Mouse (Mus musculus) inflammation-experienced regulatory T-cells, adult 16 weeks (primary cell): ENCODE measurements around the gene 1700123O20Rik. TPM values are rescaled to one million over a fixed set of nuclear protein-coding genes. Genes with fewer than 3 reads are reported as not detected.

Experiments used
- polyA plus RNA-seq: library from polyadenylated mRNA; unstranded; fragments of 100-300 nt; shearing (Covaris generic); gene quantifications from one replicate; pipeline ENCODE4 v1.2.1, GENCODE M21; 2017

The 1700123O20Rik gene
- 92.8 TPM for polyA plus RNA-seq

DNA sequence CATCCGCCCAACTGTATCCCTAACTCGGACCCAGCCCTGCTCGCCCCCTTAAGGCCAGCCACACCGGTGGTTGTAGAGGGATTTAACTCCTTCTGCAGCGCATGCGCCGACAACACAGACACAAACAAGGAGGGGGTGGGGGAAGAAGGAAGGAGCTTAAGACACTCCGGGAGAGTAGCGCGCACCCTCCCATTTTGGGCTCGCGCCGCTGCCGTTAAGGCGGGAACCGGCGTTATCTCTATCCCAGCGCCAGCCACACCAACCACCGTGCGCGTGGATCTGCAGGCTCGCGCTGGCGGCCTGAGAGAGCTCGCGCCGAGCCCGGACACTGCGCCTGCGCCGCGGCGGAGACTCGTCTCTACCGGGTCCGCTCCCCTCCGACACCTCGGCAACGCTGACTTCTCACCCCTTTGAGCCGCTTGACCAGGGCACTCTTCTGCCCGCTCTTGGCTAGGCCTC lies at the start of gene 1700123O20Rik:
TSS of gene 1700123O20Rik (plus strand) at position 154 of the 459 bp plus-strand sequence.

DNA sequence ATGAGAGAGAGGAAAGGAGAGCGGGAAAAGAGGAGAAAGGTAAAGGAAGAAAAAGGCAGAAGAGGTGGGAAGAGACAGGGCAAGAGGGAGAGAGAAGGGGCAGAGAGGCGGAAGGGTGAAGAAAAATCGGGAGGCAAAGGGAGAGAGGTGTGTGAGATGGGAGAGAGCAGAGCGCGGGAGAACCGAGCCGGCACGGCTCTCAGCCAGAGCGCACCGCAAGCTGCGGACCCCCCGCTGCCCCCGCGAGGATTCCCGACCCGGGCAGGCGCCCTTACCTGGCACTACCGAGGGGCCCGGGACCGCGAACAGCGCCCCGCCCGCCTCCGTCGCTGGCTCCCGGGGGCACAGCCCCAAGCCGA lies 45.1 kb upstream of the 1700123O20Rik start, which contains the start of gene Gm17606:
TSS of gene Gm17606 (plus strand) at position 7 of the 359 bp plus-strand sequence.

DNA sequence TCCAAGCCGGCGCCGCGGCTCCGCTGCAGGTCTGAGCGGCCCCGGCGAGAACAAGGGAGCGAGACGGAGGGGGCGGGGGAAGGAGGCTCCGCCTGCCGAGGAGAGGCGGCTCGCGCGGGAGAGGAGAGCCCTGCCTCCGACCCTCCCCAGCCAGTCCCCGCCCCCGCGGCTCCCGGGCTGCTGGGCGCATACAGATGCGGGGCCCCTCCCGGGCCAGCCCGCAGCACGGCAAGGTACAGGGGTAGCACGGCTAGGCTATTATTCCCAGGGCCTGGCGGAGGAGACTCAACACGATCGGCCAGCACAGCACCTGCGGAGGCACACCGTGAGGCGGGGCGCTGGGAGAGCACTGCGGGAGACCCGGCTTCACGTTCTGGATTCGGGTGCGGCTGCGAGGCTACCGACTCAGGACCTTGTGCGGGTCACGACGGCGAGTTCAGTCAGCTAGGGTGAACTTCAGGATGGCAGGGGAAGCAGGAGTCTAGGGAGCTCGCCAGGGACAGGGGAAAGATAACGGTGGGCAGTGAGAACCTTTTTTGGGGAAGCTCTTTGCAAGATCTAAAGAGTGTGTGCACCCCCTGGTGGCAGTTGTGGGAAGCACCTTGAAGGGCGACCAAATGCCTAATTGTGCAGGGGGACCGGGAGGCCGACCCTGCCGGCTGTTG lies 44.6 kb upstream of the 1700123O20Rik start, which contains the start of gene Cdh24:
TSS of gene Cdh24 (minus strand) at position 60 of the 665 bp plus-strand sequence.

DNA sequence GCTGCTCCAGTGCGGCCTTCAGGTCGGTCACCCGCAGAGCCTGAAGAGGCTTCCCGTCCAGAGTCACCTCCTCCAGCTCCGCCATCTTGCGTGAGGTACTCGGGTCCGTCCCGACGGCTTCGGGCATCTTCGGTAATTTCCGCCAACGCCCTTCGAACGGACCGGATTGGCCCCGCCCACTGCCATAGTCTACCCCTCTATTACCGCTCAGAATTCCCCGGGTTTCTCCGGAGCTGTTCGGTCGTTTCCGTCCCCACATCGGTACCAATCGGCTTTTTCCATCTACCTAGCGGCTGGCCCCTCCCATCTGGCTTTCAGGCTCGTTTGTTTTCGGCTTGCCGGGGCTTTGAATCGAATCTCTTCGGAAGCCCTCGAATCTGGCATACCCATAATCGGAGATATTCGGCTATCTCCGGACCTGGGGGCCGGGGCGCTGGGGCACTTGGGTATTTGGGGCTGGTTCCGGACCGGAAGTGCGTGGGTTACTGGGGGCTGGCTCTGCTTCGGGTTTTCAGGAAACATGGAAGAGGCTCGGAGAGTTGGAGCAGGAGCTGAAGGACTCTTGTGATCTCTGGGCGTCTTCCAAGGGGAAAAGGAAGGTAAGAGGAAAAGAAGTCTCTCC lies 617 bp downstream of the 1700123O20Rik start, which contains the start of gene Acin1:
TSS of gene Acin1 (minus strand) at position 410 of the 622 bp plus-strand sequence.

DNA sequence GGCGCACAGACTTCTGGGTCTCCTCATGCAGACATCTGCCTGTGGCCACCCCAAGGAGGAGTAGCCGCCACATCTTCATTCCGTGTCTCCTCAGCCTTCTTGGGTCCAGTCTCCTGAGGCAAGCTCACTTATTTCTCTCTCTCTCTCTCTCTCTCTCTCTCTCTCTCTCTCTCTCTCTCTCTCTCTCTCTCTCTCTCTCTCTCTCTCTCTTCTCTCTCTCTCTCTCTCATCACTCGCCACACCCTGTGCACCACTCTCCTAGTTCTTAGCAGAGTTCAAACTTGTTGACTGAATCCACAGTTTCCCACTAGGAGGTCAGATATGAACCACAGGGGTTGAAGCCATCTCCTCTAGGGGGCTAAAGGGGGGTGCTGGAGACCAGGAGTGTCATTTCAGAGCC lies 12.7 kb downstream of the 1700123O20Rik start, which contains the start of gene Gm29776:
TSS of gene Gm29776 (minus strand) at position 101 of the 400 bp plus-strand sequence.

DNA sequence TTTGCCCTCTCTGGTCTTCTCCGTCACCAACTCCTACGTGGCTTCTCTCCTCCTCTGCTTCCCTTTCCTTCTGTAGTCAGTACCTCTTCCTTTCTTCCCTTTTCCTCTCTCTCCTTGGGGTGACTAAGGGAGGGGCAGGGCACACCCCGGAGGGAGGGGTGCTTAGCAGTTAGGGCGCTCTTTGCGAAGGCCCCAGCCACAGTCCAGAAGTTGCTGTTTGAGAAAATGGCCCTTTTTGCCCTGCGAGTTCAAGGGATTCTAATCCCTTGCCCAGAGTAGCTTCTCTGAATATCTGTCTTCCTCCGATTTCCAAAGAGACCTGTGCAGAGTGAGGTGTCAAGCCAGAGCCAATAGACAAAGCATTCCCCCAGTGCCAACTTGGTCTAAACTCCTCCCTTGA lies 26.1 kb downstream of the 1700123O20Rik start, which contains the start of gene Cebpe:
TSS of gene Cebpe (minus strand) at position 101 of the 400 bp plus-strand sequence.

Other genes starting within 250 kb of the 1700123O20Rik start
- 89.5 TPM for gene Lrp10, start 222.1 kb upstream of the 1700123O20Rik start, polyA plus RNA-seq
- 0.95 TPM for gene Rem2, start 210.1 kb upstream of the 1700123O20Rik start, polyA plus RNA-seq
- 51.3 TPM for gene Prmt5, start 168.7 kb upstream of the 1700123O20Rik start, polyA plus RNA-seq
- gene Haus4, start 131.6 kb upstream of the 1700123O20Rik start, polyA plus RNA-seq, result 29.7 TPM
- 0.26 TPM for gene Ajuba, start 108.7 kb upstream of the 1700123O20Rik start, polyA plus RNA-seq
- gene 4931414P19Rik, start 80.2 kb upstream of the 1700123O20Rik start, polyA plus RNA-seq, result 5.6 TPM
- 235 TPM for gene Psmb5, start 68.2 kb upstream of the 1700123O20Rik start, polyA plus RNA-seq
- not detected for gene Psmb11, start 64.8 kb upstream of the 1700123O20Rik start, polyA plus RNA-seq
- not detected for gene Gm17606, start 45.3 kb upstream of the 1700123O20Rik start, polyA plus RNA-seq
- gene Cdh24, start 44.9 kb upstream of the 1700123O20Rik start, polyA plus RNA-seq, result 0.68 TPM
- gene Acin1, start 715 bp downstream of the 1700123O20Rik start, polyA plus RNA-seq, result 113 TPM
- 0.16 TPM for gene Gm29776, start 12.6 kb downstream of the 1700123O20Rik start, polyA plus RNA-seq
- gene Cebpe, start 26.0 kb downstream of the 1700123O20Rik start, polyA plus RNA-seq, result not detected
- gene Slc7a8, start 95.7 kb downstream of the 1700123O20Rik start, polyA plus RNA-seq, result 0.74 TPM
- not detected for gene Rnf212b, start 127.9 kb downstream of the 1700123O20Rik start, polyA plus RNA-seq
- gene Homez, start 184.7 kb downstream of the 1700123O20Rik start, polyA plus RNA-seq, result 16.6 TPM
- gene Ppp1r3e, start 191.3 kb downstream of the 1700123O20Rik start, polyA plus RNA-seq, result 0.60 TPM
- gene Bcl2l2, start 197.2 kb downstream of the 1700123O20Rik start, polyA plus RNA-seq, result 0.59 TPM
- gene Gm20521, start 197.2 kb downstream of the 1700123O20Rik start, polyA plus RNA-seq, result 0.38 TPM
- 32.5 TPM for gene Pabpn1, start 206.3 kb downstream of the 1700123O20Rik start, polyA plus RNA-seq
- 2.1 TPM for gene Slc22a17, start 226.9 kb downstream of the 1700123O20Rik start, polyA plus RNA-seq
- gene Efs, start 239.9 kb downstream of the 1700123O20Rik start, polyA plus RNA-seq, result not detected
- not detected for gene Il25, start 246.5 kb downstream of the 1700123O20Rik start, polyA plus RNA-seq